Mouse (Mus musculus) hindbrain, embryonic 14.5 days (tissue): ENCODE measurements around the gene Clmp. TPM values are rescaled to one million over a fixed set of nuclear protein-coding genes. Genes with fewer than 3 reads are reported as not detected.

Experiments
- ATAC-seq: fragments of 200-750 bp; cut with Nextera tagmentation; 2 replicates; pipeline ENCODE4 v1.8.0; 2017; ENCODE audit warnings: moderate number of reproducible peaks, mild to moderate bottlenecking, moderate TSS enrichment, moderate library complexity; ENCODE audit not compliant: low FRiP score
- DNase-seq: peaks from one replicate; pipeline ENCODE4 v3.0.0-alpha.2; 2015; ENCODE audit warnings: low spot score
- H3K27ac ChIP-seq: fragments of 300-500 bp; sonication (generic); 2 replicates; pipeline ENCODE4 v1.5.1; 2014; ENCODE audit warnings: mild to moderate bottlenecking, moderate library complexity
- H3K27me3 ChIP-seq: fragments of 300-500 bp; sonication (generic); 2 replicates; pipeline ENCODE4 v1.6.1; 2014; ENCODE audit warnings: mild to moderate bottlenecking, low read length, mixed read lengths; ENCODE audit not compliant: control insufficient read depth, insufficient read depth
- H3K36me3 ChIP-seq: fragments of 300-500 bp; sonication (generic); replicated peaks from 2 replicates; pipeline ENCODE4 v1.6.1; 2014; ENCODE audit not compliant: control insufficient read depth, insufficient read depth
- H3K4me1 ChIP-seq: fragments of 300-500 bp; sonication (generic); replicated peaks from 2 replicates; pipeline ENCODE4 v1.6.1; 2014; ENCODE audit warnings: antibody characterized with exemption, low read length, mixed read lengths; ENCODE audit not compliant: control insufficient read depth, insufficient read depth
- H3K4me2 ChIP-seq: fragments of 300-500 bp; sonication (generic); replicated peaks from 2 replicates; pipeline ENCODE4 v1.6.1; 2014; ENCODE audit warnings: mild to moderate bottlenecking, moderate library complexity
- H3K4me3 ChIP-seq: fragments of 300-500 bp; sonication (generic); replicated peaks from 2 replicates; pipeline ENCODE4 v1.5.1; 2014; ENCODE audit warnings: mild to moderate bottlenecking, low read length
- H3K9ac ChIP-seq: fragments of 300-500 bp; sonication (generic); 2 replicates; pipeline ENCODE4 v1.6.1; 2014
- H3K9me3 ChIP-seq: fragments of 300-500 bp; sonication (generic); 2 replicates; pipeline ENCODE4 v1.6.1; 2016; ENCODE audit warnings: low read length; ENCODE audit not compliant: control insufficient read depth
- WGBS: fragments of 180-500 bp; shearing (Covaris S2); extraction: QIAGEN DNeasy Blood & Tissue Kit; methylation state at CpG from one replicate; pipeline ENCODE4 v1.1.7; 2014; 5-methylcytosine and 5-hydroxymethylcytosine counted together
- polyA plus RNA-seq: library from polyadenylated mRNA; unstranded; fragments of >200 nt; fragmentation: Nextera tagmentation; extraction: Ambion mirVana; gene quantifications from 2 replicates; pipeline ENCODE4 v1.2.1, GENCODE M21; 2014

Clmp gene
- 56.6 and 62.9 TPM in 2 replicates for polyA plus RNA-seq

- H3K4me2 ChIP-seq = peak within 1 kb of the TSS; percentile 80
- no peaks in the 10 kb centered on the region for H3K36me3 ChIP-seq
- no peaks in the 10 kb centered on the region for H3K27me3 ChIP-seq
- WGBS = 0% methylated on average over 49 of the region's 53 CpGs
- H3K4me3 ChIP-seq = peak within 1 kb of the TSS; percentile 74
- peak within 1 kb of the TSS; percentile 86 for H3K9ac ChIP-seq
- H3K4me1 ChIP-seq = peaks cover 5% of the 10 kb centered on the region
- no peaks in the 10 kb centered on the region for H3K9me3 ChIP-seq
- ATAC-seq = peak; percentile 78
- peak within 1 kb of the TSS; percentile 94 for H3K27ac ChIP-seq
- peak; percentile 54 for DNase-seq
Observed at GRCm38 (mm10) chr9:40685801-40686420, at the start of gene Clmp. TSS of gene Clmp (plus strand) at chr9:40685962.

- H3K4me1 ChIP-seq = peaks cover 19% of the 10 kb centered on the region
- H3K27me3 ChIP-seq = no peaks in the 10 kb centered on the region
- H3K4me2 ChIP-seq = no peak overlapping the region
- no peaks in the 10 kb centered on the region for H3K9me3 ChIP-seq
- no peak overlapping the region for H3K4me3 ChIP-seq
- no peaks in the 10 kb centered on the region for H3K36me3 ChIP-seq
- ATAC-seq (no peak), DNase-seq (peak; percentile 85)
- no peak overlapping the region for H3K9ac ChIP-seq
- 15% methylated on average over 2 of the region's 2 CpGs for WGBS
- no peak overlapping the region for H3K27ac ChIP-seq
Observed at GRCm38 (mm10) chr9:40636054-40636453, 49.7 kb upstream of the Clmp start.

GRCm38 (mm10) chr9:40637705-40638393 lies 47.9 kb upstream of the Clmp start:
- WGBS = 22% methylated on average over 8 of the region's 8 CpGs
- no peak for DNase-seq
- Histone ChIP-seq H3K4me3 (peak overlapping the region; percentile 27), H3K9ac (peak overlapping the region; percentile 48), H3K4me2 (peak overlapping the region; percentile 55), H3K9me3 (no peaks in the 10 kb centered on the region), H3K4me1 (peaks cover 23% of the 10 kb centered on the region), H3K36me3 (no peaks in the 10 kb centered on the region), H3K27ac (peak overlapping the region; percentile 91), H3K27me3 (no peaks in the 10 kb centered on the region)
- peak; percentile 9; the same call in 1 of the 2 replicates for ATAC-seq

GRCm38 (mm10) chr9:40638394-40639049 lies 47.2 kb upstream of the Clmp start:
- WGBS = 2% methylated on average over 14 of the region's 14 CpGs
- no peaks in the 10 kb centered on the region for H3K36me3 ChIP-seq
- peak; percentile 80 for DNase-seq
- peak overlapping the region; percentile 27 for H3K4me3 ChIP-seq
- peak; percentile 87 for ATAC-seq
- peak overlapping the region; percentile 48 for H3K9ac ChIP-seq
- H3K27me3 ChIP-seq = no peaks in the 10 kb centered on the region
- H3K27ac ChIP-seq = peak overlapping the region; percentile 91
- H3K4me1 ChIP-seq = peaks cover 23% of the 10 kb centered on the region
- no peaks in the 10 kb centered on the region for H3K9me3 ChIP-seq
- peak overlapping the region; percentile 55 for H3K4me2 ChIP-seq

GRCm38 (mm10) chr9:40639536-40640187 lies 46.1 kb upstream of the Clmp start:
- H3K27ac ChIP-seq = no peak overlapping the region
- no peak overlapping the region for H3K9ac ChIP-seq
- no peaks in the 10 kb centered on the region for H3K9me3 ChIP-seq
- no peaks in the 10 kb centered on the region for H3K27me3 ChIP-seq
- H3K4me3 ChIP-seq = no peak overlapping the region
- no peaks in the 10 kb centered on the region for H3K36me3 ChIP-seq
- WGBS = 71% methylated on average over 10 of the region's 10 CpGs
- no peak for DNase-seq
- H3K4me1 ChIP-seq = peaks cover 23% of the 10 kb centered on the region
- no peak for ATAC-seq
- no peak overlapping the region for H3K4me2 ChIP-seq

- DNase-seq = no peak
- H3K4me2 ChIP-seq = no peak overlapping the region
- H3K27ac ChIP-seq = no peak overlapping the region
- H3K27me3 ChIP-seq = no peaks in the 10 kb centered on the region
- H3K9me3 ChIP-seq = no peaks in the 10 kb centered on the region
- no peak for ATAC-seq
- H3K9ac ChIP-seq = no peak overlapping the region
- WGBS = 77% methylated on average over 2 of the region's 2 CpGs
- peaks cover 23% of the 10 kb centered on the region for H3K4me1 ChIP-seq
- no peaks in the 10 kb centered on the region for H3K36me3 ChIP-seq
- H3K4me3 ChIP-seq = no peak overlapping the region
Observed at GRCm38 (mm10) chr9:40641318-40641717, 44.4 kb upstream of the Clmp start.

- no peak overlapping the region for H3K9ac ChIP-seq
- H3K4me3 ChIP-seq = no peak overlapping the region
- H3K9me3 ChIP-seq = no peaks in the 10 kb centered on the region
- H3K4me2 ChIP-seq = no peak overlapping the region
- H3K4me1 ChIP-seq = peaks cover 16% of the 10 kb centered on the region
- ATAC-seq (no peak; the same call in 1 of the 2 replicates), DNase-seq (peak; percentile 32)
- WGBS = 9% methylated on average over 16 of the region's 16 CpGs
- no peaks in the 10 kb centered on the region for H3K27me3 ChIP-seq
- no peaks in the 10 kb centered on the region for H3K36me3 ChIP-seq
- H3K27ac ChIP-seq = peak overlapping the region; percentile 38; the same call in 1 of the 2 replicates
Observed at GRCm38 (mm10) chr9:40642470-40643220, 43.1 kb upstream of the Clmp start.

- no peak overlapping the region for H3K4me2 ChIP-seq
- H3K36me3 ChIP-seq = no peaks in the 10 kb centered on the region
- no peak overlapping the region for H3K4me3 ChIP-seq
- H3K9me3 ChIP-seq = no peaks in the 10 kb centered on the region
- H3K27ac ChIP-seq = no peak overlapping the region
- no peaks in the 10 kb centered on the region for H3K27me3 ChIP-seq
- ATAC-seq = no peak
- H3K4me1 ChIP-seq = no peaks in the 10 kb centered on the region
- H3K9ac ChIP-seq = no peak overlapping the region
- no peak for DNase-seq
- 93% methylated on average over 3 of the region's 3 CpGs for WGBS
Observed at GRCm38 (mm10) chr9:40649444-40649843, 36.3 kb upstream of the Clmp start.
